Mouse (Mus musculus): ENCODE measurements around the gene Akap13.

- no peak for TF ChIP-seq CTCF (IDR thresholded peaks at IDR 0.05; ENCODE audit: low read depth)
- TF ChIP-seq EP300 (IDR thresholded peaks at IDR 0.05; ENCODE audit: low read depth) = no peak
These were observed 334.4 kb downstream of the Akap13 start for GRCm38 (mm10) chr7:75789746-75790145.

Measured in heart, postnatal 0 days (tissue).